Mouse (Mus musculus): ENCODE results near the gene Cct8. TPM values are rescaled to one million over a fixed set of nuclear protein-coding genes. Genes with fewer than 3 reads are reported as not detected.
A peak's percentile ranks its signal among the peaks of the same experiment; 100 is the strongest.
"Not testable (repeated sequence)": the region's sequence is repeated elsewhere in the genome, so short reads cannot be mapped to it uniquely, and the experiment has no call there.

Cct8 gene
- 100 to 1,000 TPM; 170 to 171 TPM for total RNA-seq (2021)
- long read RNA-seq, experiment 1, transcript Cct8-201 (15 exons, 2,394 nt), result major isoform, 224 of 246 reads
- long read RNA-seq, experiment 1, partial matches to known transcripts, result 4 of 246 reads
- long read RNA-seq, experiment 1, other reads (novel, unspliced or antisense), result 18 of 246 reads
- long read RNA-seq, experiment 2, transcript Cct8-201 (15 exons, 2,394 nt), result major isoform, 187 of 202 reads
- long read RNA-seq, experiment 2, partial matches to known transcripts, result 2 of 202 reads
- long read RNA-seq, experiment 2, other reads (novel, unspliced or antisense), result 13 of 202 reads

DNA sequence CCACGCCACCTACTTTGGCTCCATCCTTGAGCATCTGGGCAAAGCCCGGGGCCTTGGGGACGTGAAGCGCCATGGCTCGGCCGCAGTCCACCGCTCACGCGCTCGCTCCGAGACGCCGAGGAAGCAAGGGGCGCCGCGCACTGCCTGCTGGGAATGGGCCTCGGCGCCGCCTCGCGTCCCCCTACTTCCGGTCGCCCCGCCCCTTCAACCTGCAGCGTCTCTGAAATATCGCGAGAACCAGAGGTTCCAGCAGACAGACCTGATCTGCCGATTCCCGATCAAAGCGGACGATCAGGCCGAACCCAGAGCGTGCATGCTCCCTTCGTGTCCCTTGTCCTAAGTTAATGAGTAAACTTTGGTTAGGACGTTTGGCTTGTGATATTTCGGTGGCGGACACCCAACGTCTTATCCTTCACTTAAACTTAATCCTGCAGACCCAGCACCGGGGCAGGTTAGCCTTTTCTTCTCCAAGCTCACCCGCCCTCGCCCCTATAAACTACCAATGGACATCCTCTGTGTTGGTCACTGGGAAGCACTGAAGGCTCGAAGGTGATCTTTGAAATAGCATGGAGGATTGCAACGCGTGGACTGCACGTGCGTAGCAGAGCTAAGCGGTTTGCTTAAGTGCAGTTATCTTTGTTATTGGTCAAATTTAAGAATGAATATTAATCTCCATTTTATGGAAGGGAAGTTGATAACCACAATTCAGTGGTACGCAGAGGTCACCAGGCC is at the start of gene Cct8:
Gene Cct8, minus strand, starts transcription at position 158 of the 732 bp plus-strand sequence.
- DNase-seq (ENCODE audit: low spot score in 2 of 2), result peak; percentile 97
- intact Hi-C loops (cut with DNase I), result loop anchor here (2.0 kb wide), 1 partner anchor 39 kb away; no protein-coding TSS in a partner anchor

GRCm38 (mm10) chr16:87528755-87529154 is 33.1 kb upstream of the Cct8 start:
- intact Hi-C loops (cut with DNase I), result no loop called here
- DNase-seq (ENCODE audit: low spot score in 2 of 2), result no peak

- no peak for DNase-seq (ENCODE audit: low spot score in 2 of 2)
- intact Hi-C loops (cut with DNase I), result no loop called here
Measured at GRCm38 (mm10) chr16:87527553-87528249, 32.0 kb upstream of the Cct8 start.

DNA sequence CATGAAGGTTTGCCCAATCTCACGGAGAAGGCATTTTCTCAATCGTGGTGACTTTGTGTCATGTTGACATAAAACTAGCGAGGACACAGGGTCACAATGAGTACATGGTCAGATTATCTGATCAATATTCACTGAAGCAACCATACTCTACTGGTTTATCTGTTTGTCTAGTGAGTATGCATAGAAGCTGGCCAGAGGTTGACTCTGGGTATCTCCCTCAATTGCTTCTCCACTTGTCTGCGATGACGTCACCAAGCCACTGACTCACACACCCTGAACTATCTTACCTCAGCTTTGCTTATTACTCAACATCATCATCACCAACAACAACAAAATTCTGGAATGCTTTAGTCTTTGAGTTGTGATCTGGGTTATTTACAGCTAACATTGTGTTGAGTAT is 28.6 kb upstream of the Cct8 start:
- intact Hi-C loops (cut with DNase I), result loop anchor here (5.0 kb wide), 1 partner anchor 68 kb away; no protein-coding TSS in a partner anchor
- DNase-seq (ENCODE audit: low spot score in 2 of 2), result no peak

DNA sequence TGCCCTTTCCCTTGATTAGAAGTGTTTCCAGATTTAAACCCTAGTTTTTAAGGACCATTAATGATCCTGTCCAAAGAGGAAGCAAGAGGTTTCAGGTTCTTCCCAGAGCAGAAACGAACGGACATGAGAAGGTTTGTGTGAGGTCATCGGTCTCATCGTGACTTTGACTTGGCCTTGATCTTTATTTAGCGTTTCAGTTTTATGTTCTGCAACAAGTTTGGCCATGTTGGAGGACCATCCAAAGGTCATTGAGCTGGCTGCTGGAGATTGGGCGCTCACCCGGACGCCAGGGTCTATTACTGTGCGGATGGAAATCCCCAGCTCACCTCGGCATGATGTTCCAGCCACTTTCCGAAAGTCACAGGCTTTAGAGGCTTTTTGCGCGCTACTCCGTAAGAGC is 16.7 kb upstream of the Cct8 start:
- intact Hi-C loops (cut with DNase I), result no loop called here
- DNase-seq (ENCODE audit: low spot score in 2 of 2), result no peak

- DNase-seq (ENCODE audit: low spot score in 2 of 2), result peak in 1 of 2 experiments; percentile 14
- intact Hi-C loops (cut with DNase I), result no loop called here
Measured at GRCm38 (mm10) chr16:87511706-87512105, 16.0 kb upstream of the Cct8 start.

- DNase-seq (ENCODE audit: low spot score in 2 of 2), result no peak
- intact Hi-C loops (cut with DNase I), result no loop called here
Measured at GRCm38 (mm10) chr16:87501304-87502078, 5.8 kb upstream of the Cct8 start.

DNA sequence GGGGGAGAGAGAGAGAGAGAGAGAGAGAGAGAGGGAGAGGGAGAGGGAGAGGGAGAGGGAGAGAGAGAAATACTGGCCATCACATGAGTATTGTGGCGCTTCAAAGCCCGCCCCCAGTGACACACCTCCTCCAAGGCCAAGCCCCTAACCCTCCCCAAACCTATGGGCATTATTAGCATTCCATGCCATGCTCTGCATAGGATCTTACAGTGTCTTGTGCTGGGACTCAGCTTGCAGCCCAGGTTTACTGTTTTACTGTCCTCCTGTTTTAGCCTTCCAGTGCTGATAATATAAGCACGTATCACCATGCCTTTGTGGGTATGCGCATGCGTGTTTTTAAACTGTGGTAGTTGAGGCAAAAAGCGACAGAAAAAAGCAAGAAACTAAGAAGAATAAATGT is 3.9 kb upstream of the Cct8 start:
- intact Hi-C loops (cut with DNase I), result no loop called here
- no peak for DNase-seq (ENCODE audit: low spot score in 2 of 2)

GRCm38 (mm10) chr16:87497171-87497570 is 1.5 kb upstream of the Cct8 start:
- no peak for DNase-seq (ENCODE audit: low spot score in 2 of 2)
- intact Hi-C loops (cut with DNase I), result no loop called here

GRCm38 (mm10) chr16:87496728-87497127 is 1.1 kb upstream of the Cct8 start:
- DNase-seq (ENCODE audit: low spot score in 2 of 2), result no peak
- intact Hi-C loops (cut with DNase I), result no loop called here

DNA sequence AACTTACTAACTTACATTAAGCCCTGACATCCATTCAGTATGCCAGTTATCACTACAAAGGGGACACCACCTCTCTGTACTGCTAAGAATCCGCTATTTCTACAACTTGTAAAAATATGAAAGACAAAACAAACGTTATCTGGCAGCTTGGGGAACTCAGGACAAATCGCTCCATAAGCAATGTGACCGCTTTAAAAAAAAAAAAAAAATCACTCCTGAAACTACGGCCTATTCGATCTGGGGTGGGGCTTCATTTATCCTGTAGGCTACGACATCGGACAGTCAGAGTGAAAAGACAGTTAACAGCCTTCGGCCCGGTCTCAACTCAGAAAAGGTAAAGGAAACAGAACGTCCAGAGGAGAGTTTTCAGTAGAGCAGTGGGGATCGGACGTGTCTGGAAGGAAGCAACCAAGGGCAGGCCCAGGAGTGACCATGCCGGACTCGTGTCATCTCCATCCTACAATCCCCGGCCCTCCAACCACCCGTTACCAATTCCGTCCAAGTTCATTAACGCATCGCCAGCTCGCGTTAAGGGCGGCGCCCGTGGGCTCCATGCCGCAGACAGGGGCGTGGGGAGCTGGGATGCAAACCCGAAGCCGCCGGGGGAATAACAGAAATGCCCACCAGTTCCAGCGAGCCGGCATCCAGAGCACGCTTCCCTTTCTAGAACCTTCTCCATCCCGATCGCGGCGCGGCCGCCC is 568 bp downstream of the Cct8 start:
- no peak for DNase-seq (ENCODE audit: low spot score in 2 of 2)
- intact Hi-C loops (cut with DNase I), result loop anchor here (2.0 kb wide), 1 partner anchor 38 kb away; no protein-coding TSS in a partner anchor

DNA sequence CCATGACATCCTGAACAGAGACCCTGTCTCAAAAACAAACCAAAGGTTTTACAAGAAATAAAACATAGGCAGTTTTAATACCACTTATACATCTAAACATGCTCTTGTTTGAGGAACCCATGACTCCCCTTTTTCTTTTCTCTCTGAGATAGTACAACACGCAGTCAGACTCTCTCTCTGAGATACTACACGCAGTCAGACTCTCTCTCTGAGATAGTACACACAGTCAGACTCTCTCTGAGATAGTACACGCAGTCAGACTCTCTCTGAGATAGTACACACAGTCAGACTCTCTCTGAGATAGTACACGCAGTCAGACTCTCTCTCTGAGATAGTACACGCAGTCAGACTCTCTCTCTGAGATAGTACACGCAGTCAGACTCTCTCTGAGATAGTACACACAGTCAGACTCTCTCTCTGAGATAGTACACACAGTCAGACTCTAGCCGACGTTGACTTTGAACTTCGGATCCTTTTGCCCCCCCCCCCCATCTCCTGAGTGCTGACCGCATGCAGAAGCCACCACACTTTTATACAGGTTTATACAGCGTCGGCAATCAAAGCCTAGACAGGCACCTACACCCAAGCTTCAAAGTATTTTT is 3.4 kb downstream of the Cct8 start:
- not testable (repeated sequence) for DNase-seq (ENCODE audit: low spot score in 2 of 2)
- intact Hi-C loops (cut with DNase I), result loop anchor here (2.0 kb wide), 1 partner anchor 69 kb away; no protein-coding TSS in a partner anchor

DNA sequence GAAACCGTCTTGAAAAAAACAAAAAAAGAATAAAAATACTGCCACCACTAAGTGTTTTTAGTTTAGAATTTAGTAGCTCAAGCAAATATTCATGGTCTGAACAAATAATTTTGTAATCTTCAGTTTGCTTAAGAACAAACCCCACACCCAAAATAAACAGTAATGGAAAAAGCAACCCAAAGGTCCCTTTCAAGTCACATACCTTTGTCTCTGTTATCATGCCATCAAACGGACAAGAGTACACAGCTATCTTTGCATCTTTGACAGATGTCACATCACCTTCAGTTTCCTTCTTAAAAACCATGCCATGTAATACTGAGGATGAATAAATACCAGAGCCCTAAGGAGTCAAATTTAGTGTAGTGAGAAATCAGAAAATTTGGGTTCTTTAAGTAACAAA is 7.1 kb downstream of the Cct8 start:
- DNase-seq (ENCODE audit: low spot score in 2 of 2), result no peak
- intact Hi-C loops (cut with DNase I), result no loop called here

DNA sequence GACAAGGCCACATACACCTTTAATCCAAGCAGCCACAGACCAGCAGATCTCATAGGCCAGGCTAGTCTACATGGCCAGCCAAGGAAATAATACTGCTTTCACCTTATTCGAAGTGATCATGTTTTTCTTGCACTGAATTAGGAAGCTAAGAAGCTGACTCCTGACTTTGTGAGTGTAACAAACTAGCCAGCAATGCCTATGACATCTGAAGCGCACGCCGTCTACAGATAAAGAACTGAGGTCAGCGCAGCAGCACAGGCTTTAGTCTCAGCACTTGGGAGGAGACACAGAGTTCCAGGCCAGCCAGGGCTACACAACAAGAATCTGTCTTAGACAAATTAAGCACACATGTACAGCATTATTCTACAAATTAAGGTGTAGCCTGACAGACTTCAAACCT is 8.9 kb downstream of the Cct8 start:
- intact Hi-C loops (cut with DNase I), result no loop called here
- DNase-seq (ENCODE audit: low spot score in 2 of 2), result no peak

DNA sequence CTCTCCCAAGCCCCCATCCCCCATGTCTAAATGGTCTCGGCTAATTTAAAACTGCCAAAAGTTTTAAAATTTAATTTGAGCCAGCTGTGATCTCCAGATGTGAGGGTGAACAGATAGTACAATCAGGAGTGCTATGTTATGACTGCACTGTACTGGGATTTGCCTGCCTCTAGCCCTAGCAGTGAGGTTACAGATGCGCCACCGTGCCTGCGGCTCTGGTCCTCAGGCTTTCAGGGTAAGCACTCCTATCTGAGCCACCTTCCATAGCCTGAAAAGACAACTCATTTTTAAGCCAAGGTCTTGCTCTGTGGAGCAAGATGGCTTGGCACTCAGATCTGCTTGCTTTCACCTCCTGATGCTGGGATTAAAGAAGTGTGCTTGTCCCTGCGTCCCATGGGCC is 11.3 kb downstream of the Cct8 start:
- intact Hi-C loops (cut with DNase I), result no loop called here
- DNase-seq (ENCODE audit: low spot score in 2 of 2), result no peak

DNA sequence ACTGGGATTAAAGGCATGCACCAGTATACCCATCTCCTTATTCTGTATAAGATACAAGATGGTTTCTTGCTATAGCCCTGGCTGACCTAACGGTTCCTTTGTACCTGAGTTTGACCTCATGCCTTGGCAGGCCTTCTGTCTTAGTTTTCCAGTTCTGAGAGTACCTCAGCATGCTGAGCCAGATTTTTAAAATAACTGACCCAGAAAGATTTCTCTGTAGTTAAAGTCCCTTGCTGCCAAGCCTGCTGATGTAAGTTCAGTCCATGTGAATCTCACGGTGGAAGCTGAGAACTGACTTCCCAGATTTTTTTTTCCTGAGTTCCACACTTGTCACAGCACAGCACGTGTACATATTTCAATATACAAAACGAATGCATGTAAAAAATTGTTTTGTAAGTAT is 25.1 kb downstream of the Cct8 start:
- intact Hi-C loops (cut with DNase I), result loop anchor here (5.0 kb wide), 1 partner anchor 48 kb away; no protein-coding TSS in a partner anchor
- DNase-seq (ENCODE audit: low spot score in 2 of 2), result no peak

- intact Hi-C loops (cut with DNase I), result no loop called here
- DNase-seq (ENCODE audit: low spot score in 2 of 2), result no peak
Measured at GRCm38 (mm10) chr16:87458752-87459151, 36.9 kb downstream of the Cct8 start.

DNA sequence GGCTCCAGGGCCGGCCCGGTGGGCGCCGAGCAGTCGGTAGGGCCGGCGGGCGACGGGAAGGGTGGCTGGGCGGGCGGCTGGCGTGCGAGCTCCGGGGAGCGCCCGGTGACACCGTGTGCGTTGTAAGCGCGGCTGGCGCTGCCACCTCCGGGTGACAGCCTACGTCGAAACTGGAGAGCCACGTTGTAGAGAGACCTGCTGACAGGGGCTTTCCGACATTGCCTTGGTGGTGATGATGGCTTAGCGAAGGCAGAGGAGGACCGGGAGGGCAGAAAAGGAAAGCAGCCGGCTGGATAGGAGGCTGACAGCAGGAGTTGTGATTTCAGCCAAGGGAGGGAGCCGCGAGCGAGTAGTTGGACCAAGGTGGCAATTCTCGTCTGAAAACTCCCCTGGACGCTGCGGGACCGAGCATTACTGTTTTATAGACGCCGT is 40.5 kb downstream of the Cct8 start:
- intact Hi-C loops (cut with DNase I), result loop anchor here (2.0 kb wide), 1 partner anchor 14 kb away; the partner anchor contains the start of gene Rwdd2b
- DNase-seq (ENCODE audit: low spot score in 2 of 2), result peak in 1 of 2 experiments; percentile 35
